8 mouse cellular contexts compared by ENCODE assay signal in genomic region chr4:119105704-119106103, GRCm38 (mm10). TPM values are rescaled to one million over a fixed set of nuclear protein-coding genes. Genes with fewer than 3 reads are reported as not detected.
DNase-seq lines count a peak whose midpoint lies in the region; ATAC-seq lines count a peak whose summit lies in the region.

No protein-coding gene starts in this region.

- no peaks in the 10 kb centered on the region for H3K9me3 ChIP-seq in forebrain, embryonic 10.5 days

- peaks cover 54% of the 10 kb centered on the region for H3K4me1 ChIP-seq in forebrain, embryonic 10.5 days

- under 1% methylated on average over 18 of the region's 18 CpGs for WGBS in forebrain, embryonic 10.5 days

- peaks cover 7% of the 10 kb centered on the region for H3K36me3 ChIP-seq in forebrain, embryonic 10.5 days (replicated peaks)

- peak; percentile 72 for DNase-seq in adrenal gland, postnatal 10 days
- DNase-seq in forebrain, embryonic 10.5 days (ENCODE audit: extremely low spot score, low spot score), result peak; percentile 76
- DNase-seq in heart, postnatal 14 days, result peak; percentile 40 to 43
- DNase-seq in layer of hippocampus, adult 18-20 months (ENCODE audit: low spot score in 2 of 2), result peak; percentile 48 to 71
- peak; percentile 84 for DNase-seq in lung, postnatal 36 days
- DNase-seq in retina, postnatal 1 day, result peak; percentile 71
- DNase-seq in thymus, postnatal 4 days, result peak; percentile 81

- 0 out of 2 replicates have a peak, but pooled peaks cover 13% of the 10 kb centered on the region for H3K27me3 ChIP-seq in forebrain, embryonic 10.5 days (ENCODE audit: poor library complexity, severe bottlenecking)

- peak overlapping the region; percentile 50 for H3K4me3 ChIP-seq in forebrain, embryonic 10.5 days

- H3K27ac ChIP-seq in forebrain, embryonic 10.5 days, result peak overlapping the region; percentile 85

- intact Hi-C loops in heart, postnatal 14 days (cut with DNase I), result no loop called here

- ATAC-seq in CD4-positive, CD25-positive, alpha-beta regulatory T cell, adult 4 months, result peak; percentile 80

RNA-seq across cellular contexts. Expression of gene Slc2a1, which starts 2.8 kb away (rescaled TPM):
- polyA plus RNA-seq in CD4-positive, CD25-positive, alpha-beta regulatory T cell, adult 4 months (2017; shearing (Covaris generic)), result 10 to 100 TPM; 33.8 to 49.9 TPM
- 10 to 100 TPM in 1 of 2 experiments, 1 to 10 TPM in 1; 9.1 to 12.9 TPM for total RNA-seq in adrenal gland, postnatal 10 days (2021)
- polyA plus RNA-seq in forebrain, embryonic 10.5 days (2016; fragmentation: Nextera tagmentation; extraction: Ambion mirVana), result 204 and 222 TPM in 2 replicates
- 1 to 10 TPM; 6.2 to 8.5 TPM for total RNA-seq in heart, postnatal 14 days (2021)
- total RNA-seq in layer of hippocampus, adult 18-20 months (2021), result 10 to 100 TPM; 88.9 to 98.4 TPM

Comparison
In these comparisons a context has a peak if more than half of its experiments do, and no peak if none do; other contexts are left out.
1. Peak in every context shown above with its lines: DNase-seq, ATAC-seq, H3K4me3 ChIP-seq and H3K27ac ChIP-seq.
2. RNA of gene Slc2a1, which starts 2.8 kb away (total RNA-seq): 88.9 to 98.4 TPM in layer of hippocampus, adult 18-20 months; 9.1 to 12.9 TPM in adrenal gland, postnatal 10 days and 6.2 to 8.5 TPM in heart, postnatal 14 days; every median in the first group is over 4 times any median in the second.